Mouse (Mus musculus) mature B cell (primary cell): ENCODE measurements around the gene Gm2956.
"Not testable (repeated sequence)": the region's sequence is repeated elsewhere in the genome, so short reads cannot be mapped to it uniquely, and the experiment has no call there.

Experiments used
- in situ Hi-C: fragments of 300-500 bp; cut with MboI; formaldehyde crosslinking; loops from 2 replicates; pipeline ENCODE4 v1.14.3; 2019

Gene Gm2956

GRCm38 (mm10) chr14:3332087-3332677 is at the start of gene Gm2956:
Gm2956 (plus strand) TSS chr14:3332627.
- in situ Hi-C loops, result not testable (repeated sequence)

- in situ Hi-C loops, result not testable (repeated sequence)
Measured at GRCm38 (mm10) chr14:3333406-3333805, 979 bp downstream of the Gm2956 start.

GRCm38 (mm10) chr14:3394793-3395192 is 62.4 kb downstream of the Gm2956 start, which contains the start of gene Gm10413:
Gm10413 (plus strand) TSS chr14:3395093.
- in situ Hi-C loops, result not testable (repeated sequence)
